Mouse (Mus musculus): ENCODE data around the gene Lamc3.

Lamc3 gene

GRCm38 (mm10) chr2:31887030-31887429 is at the start of gene Lamc3:
Gene Lamc3, plus strand, starts transcription at chr2:31887291.
- Histone ChIP-seq H3K36me3 (ENCODE audit: insufficient read depth, low read length) (no peaks in the 10 kb centered on the region), H3K9me3 (ENCODE audit: low read length) (no peaks in the 10 kb centered on the region), H3K4me1 (replicated peaks; ENCODE audit: low read depth, low read length) (peaks cover 15% of the 10 kb centered on the region), H3K4me3 (replicated peaks; ENCODE audit: low read length) (peak within 1 kb of the TSS; percentile 73), H3K27me3 (ENCODE audit: insufficient read depth, low read length) (peaks cover 99% of the 10 kb centered on the region)
- TF ChIP-seq CTCF (conservative IDR thresholded peaks at IDR 0.05; ENCODE audit: low read length) (peak; percentile 24; the same call in 1 of the 2 replicates), NANOG (IDR thresholded peaks at IDR 0.05; ENCODE audit: borderline replicate concordance, low read length) (no peak)

- H3K9me3 ChIP-seq (ENCODE audit: low read length) = no peaks in the 10 kb centered on the region
- H3K4me1 ChIP-seq (replicated peaks; ENCODE audit: low read depth, low read length) = peaks cover 4% of the 10 kb centered on the region
- no peak overlapping the region for H3K4me3 ChIP-seq (replicated peaks; ENCODE audit: low read length)
- H3K36me3 ChIP-seq (ENCODE audit: insufficient read depth, low read length) = no peaks in the 10 kb centered on the region
- H3K27me3 ChIP-seq (ENCODE audit: insufficient read depth, low read length) = peaks cover 90% of the 10 kb centered on the region
- no peak for TF ChIP-seq POU5F1 (IDR thresholded peaks at IDR 0.05; ENCODE audit: borderline replicate concordance, low read length)
- no peak for TF ChIP-seq CTCF (conservative IDR thresholded peaks at IDR 0.05; ENCODE audit: low read length)
- TF ChIP-seq NANOG (IDR thresholded peaks at IDR 0.05; ENCODE audit: borderline replicate concordance, low read length) = no peak
Observed at GRCm38 (mm10) chr2:31838868-31839267, 48.2 kb upstream of the Lamc3 start.

GRCm38 (mm10) chr2:31844729-31845136 is 42.4 kb upstream of the Lamc3 start:
- H3K36me3 ChIP-seq (ENCODE audit: insufficient read depth, low read length) = no peaks in the 10 kb centered on the region
- no peaks in the 10 kb centered on the region for H3K9me3 ChIP-seq (ENCODE audit: low read length)
- H3K4me1 ChIP-seq (replicated peaks; ENCODE audit: low read depth, low read length) = peaks cover 37% of the 10 kb centered on the region
- TF ChIP-seq POU5F1 (IDR thresholded peaks at IDR 0.05; ENCODE audit: borderline replicate concordance, low read length) (no peak), CTCF (conservative IDR thresholded peaks at IDR 0.05; ENCODE audit: low read length) (no peak), NANOG (IDR thresholded peaks at IDR 0.05; ENCODE audit: borderline replicate concordance, low read length) (no peak)
- 0 out of 2 replicates have a peak overlapping the region, but pooled peaks have one; percentile 74 for H3K4me3 ChIP-seq (replicated peaks; ENCODE audit: low read length)
- peaks cover 89% of the 10 kb centered on the region for H3K27me3 ChIP-seq (ENCODE audit: insufficient read depth, low read length)

GRCm38 (mm10) chr2:31845512-31845895 is 41.6 kb upstream of the Lamc3 start:
- Histone ChIP-seq H3K4me3 (replicated peaks; ENCODE audit: low read length) (peak overlapping the region; percentile 74), H3K36me3 (ENCODE audit: insufficient read depth, low read length) (no peaks in the 10 kb centered on the region), H3K4me1 (replicated peaks; ENCODE audit: low read depth, low read length) (peaks cover 37% of the 10 kb centered on the region), H3K27me3 (ENCODE audit: insufficient read depth, low read length) (peaks cover 85% of the 10 kb centered on the region), H3K9me3 (ENCODE audit: low read length) (no peaks in the 10 kb centered on the region)
- TF ChIP-seq NANOG (IDR thresholded peaks at IDR 0.05; ENCODE audit: borderline replicate concordance, low read length) (no peak), CTCF (conservative IDR thresholded peaks at IDR 0.05; ENCODE audit: low read length) (no peak), POU5F1 (IDR thresholded peaks at IDR 0.05; ENCODE audit: borderline replicate concordance, low read length) (no peak)

GRCm38 (mm10) chr2:31845896-31846691 is 41.0 kb upstream of the Lamc3 start, which contains the start of gene Fibcd1:
Gene Fibcd1, minus strand, starts transcription at chr2:31846005.
- no peaks in the 10 kb centered on the region for H3K9me3 ChIP-seq (ENCODE audit: low read length)
- H3K27me3 ChIP-seq (ENCODE audit: insufficient read depth, low read length) = peaks cover 83% of the 10 kb centered on the region
- H3K4me1 ChIP-seq (replicated peaks; ENCODE audit: low read depth, low read length) = peaks cover 37% of the 10 kb centered on the region
- no peak for TF ChIP-seq CTCF (conservative IDR thresholded peaks at IDR 0.05; ENCODE audit: low read length)
- no peak for TF ChIP-seq POU5F1 (IDR thresholded peaks at IDR 0.05; ENCODE audit: borderline replicate concordance, low read length)
- no peak for TF ChIP-seq NANOG (IDR thresholded peaks at IDR 0.05; ENCODE audit: borderline replicate concordance, low read length)
- peak within 1 kb of the TSS; percentile 74 for H3K4me3 ChIP-seq (replicated peaks; ENCODE audit: low read length)
- no peaks in the 10 kb centered on the region for H3K36me3 ChIP-seq (ENCODE audit: insufficient read depth, low read length)

GRCm38 (mm10) chr2:31846692-31847660 is 40.1 kb upstream of the Lamc3 start:
- peak overlapping the region; percentile 74 for H3K4me3 ChIP-seq (replicated peaks; ENCODE audit: low read length)
- no peaks in the 10 kb centered on the region for H3K36me3 ChIP-seq (ENCODE audit: insufficient read depth, low read length)
- TF ChIP-seq POU5F1 (IDR thresholded peaks at IDR 0.05; ENCODE audit: borderline replicate concordance, low read length) (no peak), NANOG (IDR thresholded peaks at IDR 0.05; ENCODE audit: borderline replicate concordance, low read length) (no peak), CTCF (conservative IDR thresholded peaks at IDR 0.05; ENCODE audit: low read length) (no peak)
- H3K9me3 ChIP-seq (ENCODE audit: low read length) = no peaks in the 10 kb centered on the region
- H3K4me1 ChIP-seq (replicated peaks; ENCODE audit: low read depth, low read length) = peaks cover 45% of the 10 kb centered on the region
- H3K27me3 ChIP-seq (ENCODE audit: insufficient read depth, low read length) = peaks cover 83% of the 10 kb centered on the region

GRCm38 (mm10) chr2:31847908-31848307 is 39.2 kb upstream of the Lamc3 start:
- Histone ChIP-seq H3K36me3 (ENCODE audit: insufficient read depth, low read length) (no peaks in the 10 kb centered on the region), H3K9me3 (ENCODE audit: low read length) (no peaks in the 10 kb centered on the region), H3K4me3 (replicated peaks; ENCODE audit: low read length) (no peak overlapping the region), H3K4me1 (replicated peaks; ENCODE audit: low read depth, low read length) (peaks cover 46% of the 10 kb centered on the region), H3K27me3 (ENCODE audit: insufficient read depth, low read length) (peaks cover 81% of the 10 kb centered on the region)
- TF ChIP-seq POU5F1 (IDR thresholded peaks at IDR 0.05; ENCODE audit: borderline replicate concordance, low read length) (no peak), CTCF (conservative IDR thresholded peaks at IDR 0.05; ENCODE audit: low read length) (peak; percentile 31)

- Histone ChIP-seq H3K27me3 (ENCODE audit: insufficient read depth, low read length) (peaks cover 76% of the 10 kb centered on the region), H3K36me3 (ENCODE audit: insufficient read depth, low read length) (no peaks in the 10 kb centered on the region), H3K4me1 (replicated peaks; ENCODE audit: low read depth, low read length) (peaks cover 36% of the 10 kb centered on the region), H3K9me3 (ENCODE audit: low read length) (no peaks in the 10 kb centered on the region), H3K4me3 (replicated peaks; ENCODE audit: low read length) (peak overlapping the region; percentile 43)
- TF ChIP-seq POU5F1 (IDR thresholded peaks at IDR 0.05; ENCODE audit: borderline replicate concordance, low read length) (no peak), NANOG (IDR thresholded peaks at IDR 0.05; ENCODE audit: borderline replicate concordance, low read length) (no peak), CTCF (conservative IDR thresholded peaks at IDR 0.05; ENCODE audit: low read length) (no peak)
Observed at GRCm38 (mm10) chr2:31850141-31850540, 37.0 kb upstream of the Lamc3 start.

Data from E14TG2a.4 (cell line).